Mouse (Mus musculus) gonadal fat pad, adult 2 months (tissue): ENCODE measurements around the gene Mff. TPM values are rescaled to one million over a fixed set of nuclear protein-coding genes. Genes with fewer than 3 reads are reported as not detected.

Experiments used
- DNase-seq: peaks from one replicate; pipeline ENCODE4 v3.0.0-alpha.2; 2012; ENCODE audit warnings: low read depth
- polyA plus RNA-seq: library from polyadenylated mRNA; depleted of rRNA; stranded (reverse); fragments of >200 nt; gene quantifications from 2 replicates; pipeline ENCODE4 v1.2.3, GENCODE M21; 2012; rRNA removed

Mff gene
- polyA plus RNA-seq: 58.4 and 61.4 TPM in 2 replicates

- peak; percentile 67 for DNase-seq
Observed at GRCm38 (mm10) chr1:82724339-82725025, at the start of gene Mff. TSS of gene Mff (plus strand) at chr1:82724890.

DNA sequence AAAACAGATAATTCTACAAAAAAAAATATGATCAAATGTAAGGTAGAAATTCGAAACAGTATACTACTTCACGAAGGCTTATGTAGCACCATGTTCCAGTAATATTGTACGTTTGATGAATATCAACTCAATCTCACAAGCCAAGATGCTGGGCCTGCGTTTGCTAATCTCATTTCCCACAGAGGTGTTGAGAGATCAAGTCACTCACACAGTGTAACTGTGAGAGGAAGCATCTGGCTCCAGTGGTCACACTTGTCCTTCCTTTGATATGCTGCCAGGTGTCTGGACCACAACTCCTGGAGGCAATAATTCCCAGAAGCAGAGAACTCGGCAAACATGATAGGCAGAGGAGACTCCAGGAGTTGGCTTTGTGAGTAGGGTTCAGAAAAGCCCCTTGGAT, 38.4 kb upstream of the Mff start:
- DNase-seq: no peak

GRCm38 (mm10) chr1:82686866-82687265, 37.8 kb upstream of the Mff start:
- DNase-seq: no peak

DNA sequence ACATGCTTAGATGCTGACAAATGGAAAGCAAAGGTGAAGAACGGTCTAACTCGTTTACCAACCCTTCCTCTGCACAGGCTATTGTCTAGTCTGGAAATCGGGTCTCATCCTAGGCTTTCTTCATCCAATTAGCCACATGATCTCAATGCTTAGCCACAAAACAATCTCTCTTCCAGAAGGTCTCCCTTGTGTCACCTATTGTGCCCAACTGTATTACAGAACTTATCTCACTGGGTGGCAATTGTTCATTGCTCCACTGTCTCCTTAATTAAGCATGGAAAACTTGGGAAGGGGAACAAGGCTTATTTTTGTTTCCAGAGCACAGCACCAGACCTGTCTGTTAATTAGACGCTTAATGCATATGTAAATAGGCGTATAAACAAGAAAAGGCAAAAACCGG, 36.8 kb upstream of the Mff start:
- DNase-seq: no peak

DNA sequence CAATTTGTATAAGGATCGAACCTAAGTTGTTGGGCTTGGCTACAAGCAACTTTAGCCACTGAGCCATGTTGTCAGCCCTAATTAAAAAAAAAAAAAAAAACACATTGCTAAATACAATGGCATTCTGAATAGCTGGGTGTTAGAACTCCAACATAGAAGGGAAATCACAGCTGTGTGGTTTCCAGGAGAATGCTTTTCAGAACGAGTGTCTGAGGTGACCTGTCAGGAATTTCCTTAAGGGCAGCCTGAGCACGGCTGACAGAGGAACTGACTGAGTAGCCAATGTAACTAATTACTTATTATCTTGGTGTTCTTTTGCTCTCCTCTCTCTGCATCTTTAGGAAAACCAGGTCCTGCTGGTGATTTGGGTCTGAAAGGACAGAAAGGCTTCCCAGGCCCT, 28.8 kb upstream of the Mff start:
- DNase-seq: no peak

DNA sequence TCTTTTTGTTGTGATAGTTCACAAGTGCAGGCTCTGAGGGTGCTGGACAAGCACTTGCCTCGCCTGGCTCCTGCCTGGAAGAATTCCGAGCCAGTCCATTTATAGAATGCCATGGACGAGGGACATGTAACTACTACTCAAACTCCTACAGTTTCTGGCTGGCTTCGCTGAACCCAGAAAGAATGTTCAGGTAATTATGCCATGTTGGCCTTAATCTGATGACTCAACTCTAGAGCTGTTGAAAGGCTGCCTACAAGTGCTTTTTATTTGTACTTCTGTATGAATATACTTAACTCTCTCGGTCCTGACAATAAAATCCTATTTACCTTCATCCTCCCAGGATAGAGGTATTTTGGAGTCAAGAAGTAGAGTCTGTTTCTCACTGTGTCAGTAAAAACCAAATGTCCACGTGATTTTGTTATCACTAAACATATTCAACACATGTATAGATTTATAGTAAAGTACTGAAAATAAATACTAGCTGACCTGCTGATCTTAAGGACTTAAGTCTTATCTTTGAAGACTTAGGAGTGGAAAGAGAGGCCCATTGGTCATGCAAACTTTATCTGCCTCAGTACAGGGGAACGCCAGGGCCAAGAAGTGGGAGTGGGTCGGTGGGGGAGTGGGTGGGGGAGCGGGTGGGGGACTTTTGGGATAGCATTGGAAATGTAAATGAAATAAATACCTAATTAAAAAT, 6.7 kb upstream of the Mff start:
- DNase-seq: no peak

DNA sequence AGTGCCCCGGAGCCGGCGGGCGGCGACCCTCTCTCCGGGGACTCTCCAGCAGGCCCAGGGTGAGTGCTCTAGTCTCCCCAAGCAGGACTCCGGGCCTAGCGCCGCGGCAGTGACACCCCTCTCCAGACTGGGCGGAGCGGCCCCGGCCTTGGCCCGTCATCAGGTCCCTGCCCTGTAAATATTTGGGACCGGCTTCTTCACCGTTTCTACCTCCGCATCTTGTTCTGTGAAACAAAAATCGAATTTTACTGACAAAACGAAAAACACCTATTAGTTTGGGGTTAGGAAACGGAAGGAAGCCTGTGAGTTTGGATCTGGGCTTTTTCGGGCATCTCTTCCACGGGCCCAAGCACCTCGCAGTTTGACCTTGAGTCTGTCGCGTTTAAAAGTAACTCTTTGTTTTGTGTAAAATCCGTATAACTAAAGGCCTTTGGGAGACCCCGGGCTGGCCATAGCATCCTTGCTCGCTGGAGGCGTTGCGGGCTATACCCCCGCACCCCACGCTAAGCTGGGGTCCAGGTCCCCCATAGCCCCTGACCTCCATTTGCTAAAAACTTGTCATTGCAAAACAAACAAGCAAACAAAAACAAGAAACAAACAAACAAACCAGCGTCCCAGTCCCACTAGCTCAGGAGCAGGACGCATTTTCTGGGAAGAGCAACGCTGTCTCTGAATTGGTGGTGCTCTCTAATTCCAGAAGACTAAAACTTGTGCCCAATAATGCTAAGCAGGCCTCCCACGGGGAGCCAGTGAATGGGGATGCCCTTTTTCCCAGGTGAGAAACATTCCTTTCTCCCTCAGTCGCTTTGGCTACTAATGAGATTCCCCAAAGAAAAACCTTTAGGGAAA, 560 bp downstream of the Mff start:
- DNase-seq: peak; percentile 36

DNA sequence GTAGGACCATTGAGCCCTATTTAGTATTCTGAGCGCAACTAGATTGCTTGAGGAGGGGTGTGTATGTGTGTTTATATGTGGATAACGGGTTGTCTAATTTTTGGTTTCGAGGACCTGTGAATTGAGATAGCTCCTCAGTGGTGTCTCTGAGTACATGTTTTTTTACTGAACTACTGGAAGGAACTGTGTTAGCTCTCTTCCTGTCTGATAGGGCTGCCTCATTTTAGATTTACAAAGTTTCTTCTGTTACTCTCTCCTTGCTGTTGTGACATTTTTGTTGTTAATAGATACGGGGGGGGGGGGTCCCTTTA, 1.1 kb downstream of the Mff start:
- no peak for DNase-seq

DNA sequence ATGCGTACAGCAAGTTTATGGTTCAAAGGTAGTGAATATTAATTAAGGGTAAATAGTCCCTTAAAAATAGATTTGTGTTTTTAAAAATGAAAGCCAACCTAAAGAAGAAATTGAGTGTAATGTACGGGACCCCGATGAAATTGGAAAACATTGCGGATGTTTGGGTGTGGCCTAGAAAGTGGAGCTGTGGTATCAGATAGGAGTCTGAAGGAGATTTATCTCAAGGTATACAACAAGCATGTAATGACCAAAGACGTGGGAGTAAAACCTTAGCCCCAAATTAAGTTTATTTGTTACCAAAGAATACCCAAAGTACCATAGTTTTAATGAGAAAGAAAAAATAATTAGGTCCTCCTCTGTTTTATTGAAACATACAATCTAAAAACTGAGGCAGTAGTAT, 1.8 kb downstream of the Mff start:
- DNase-seq: no peak

DNA sequence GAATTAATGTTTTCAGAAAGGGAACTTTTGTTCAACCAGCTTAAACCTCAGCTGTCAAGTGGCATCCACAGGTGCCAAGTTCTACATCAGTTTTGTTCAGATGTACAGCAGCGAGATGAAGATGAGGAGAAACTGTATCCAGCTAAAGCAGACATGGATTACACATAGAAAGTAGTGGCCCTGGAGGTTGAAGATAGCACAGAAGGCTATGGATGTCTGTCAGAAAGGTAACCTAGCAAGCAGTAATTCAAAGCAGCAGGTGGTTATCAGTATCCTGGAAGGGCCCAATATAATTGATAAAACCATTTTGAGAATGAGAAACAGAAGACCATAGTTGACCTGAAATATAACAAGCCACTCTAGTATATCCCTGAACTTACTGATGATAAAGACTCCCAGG, 8.7 kb downstream of the Mff start:
- DNase-seq: no peak

GRCm38 (mm10) chr1:82738066-82738465, 13.4 kb downstream of the Mff start:
- DNase-seq: no peak

DNA sequence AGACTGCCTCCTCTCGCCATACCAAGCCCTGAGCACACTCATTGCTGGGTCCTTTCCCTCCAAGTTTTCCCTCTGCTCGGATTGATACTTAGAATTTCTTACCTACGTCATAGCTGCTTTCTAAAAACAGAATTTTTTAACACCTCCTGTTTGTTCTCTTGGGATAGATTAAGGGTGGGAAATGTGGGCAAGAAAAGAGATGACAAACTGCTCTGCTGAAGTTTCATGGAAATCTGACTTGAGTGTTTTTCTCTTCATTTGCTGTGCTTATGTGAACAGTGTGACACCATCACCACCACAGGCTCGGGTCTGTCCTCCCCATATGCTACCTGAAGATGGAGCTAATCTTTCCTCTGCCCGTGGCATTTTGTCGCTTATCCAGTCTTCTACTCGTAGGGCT, 16.8 kb downstream of the Mff start:
- no peak for DNase-seq

GRCm38 (mm10) chr1:82743962-82744361, 19.3 kb downstream of the Mff start:
- no peak for DNase-seq

DNA sequence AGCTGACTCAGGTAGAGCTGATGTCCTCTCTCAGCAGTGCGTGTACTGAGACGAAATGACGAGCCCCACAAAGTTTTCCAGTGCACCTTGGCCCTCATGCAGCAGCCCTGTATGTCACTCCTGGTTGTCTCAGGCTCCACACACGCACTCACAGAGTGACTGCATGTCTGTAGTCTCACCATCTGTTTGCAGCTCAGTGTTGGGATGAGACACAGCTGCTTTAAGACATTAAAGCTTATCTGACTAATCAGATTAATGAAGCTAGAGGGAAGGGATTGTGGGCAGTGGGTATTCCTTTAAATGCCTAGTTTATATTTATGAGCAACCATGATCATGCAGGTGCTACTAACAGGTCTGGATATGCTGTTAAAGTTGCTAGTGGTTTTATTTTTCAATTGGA, 21.7 kb downstream of the Mff start:
- DNase-seq: no peak

DNA sequence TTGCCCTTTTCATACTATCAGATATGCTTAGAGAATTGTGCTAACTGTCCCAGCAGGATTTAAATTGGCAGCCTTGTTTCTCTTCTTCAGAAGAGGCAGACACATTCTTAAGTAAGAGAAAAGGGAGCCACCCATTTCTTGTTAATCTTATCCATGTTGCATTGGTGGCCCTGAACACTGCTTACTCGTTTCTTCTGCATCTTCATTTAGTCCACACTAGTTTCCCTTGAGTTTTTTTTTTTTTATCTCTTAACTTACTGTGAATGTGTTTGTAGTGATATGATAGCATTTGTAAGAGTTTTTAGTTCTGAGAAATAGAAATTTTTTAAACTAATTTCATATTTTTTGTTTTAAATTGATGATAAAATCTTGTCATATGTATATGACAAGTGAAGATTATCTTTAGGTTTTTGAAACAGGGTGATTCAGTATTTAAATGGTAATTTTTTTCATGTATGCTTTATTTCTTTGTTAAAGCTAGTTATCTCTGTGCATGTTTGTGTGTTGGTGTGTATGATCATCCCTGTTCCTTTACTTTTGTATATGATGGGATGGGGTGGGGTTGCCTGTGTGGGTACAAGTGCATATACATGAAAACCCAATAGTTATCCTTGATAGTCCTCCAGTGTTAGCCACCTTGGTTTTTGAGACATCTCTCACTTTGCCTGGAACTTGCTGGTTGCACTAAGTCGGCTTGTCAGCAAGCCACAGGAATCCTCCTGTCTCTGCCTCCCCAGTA, 23.2 kb downstream of the Mff start:
- DNase-seq: no peak

DNA sequence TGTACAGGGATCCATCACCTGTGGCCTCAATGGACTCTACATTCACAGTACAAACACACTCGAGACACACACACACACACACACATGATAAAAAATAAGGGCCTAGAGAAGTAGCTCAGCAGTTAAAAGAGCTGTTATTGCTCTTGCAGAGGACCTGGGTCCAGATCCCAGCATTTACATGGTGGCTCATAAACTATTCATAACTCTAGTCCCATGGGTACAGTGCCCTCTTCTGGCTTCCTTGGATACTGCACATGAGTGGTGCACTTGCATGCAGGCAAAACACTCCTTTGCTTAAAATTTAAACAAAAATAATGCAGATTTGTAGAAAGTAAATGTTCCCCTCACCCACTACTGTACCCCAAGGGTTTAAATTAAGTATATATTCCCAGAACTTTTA, 34.8 kb downstream of the Mff start:
- no peak for DNase-seq

- DNase-seq: no peak
Observed at GRCm38 (mm10) chr1:82761454-82762169, 36.9 kb downstream of the Mff start.

GRCm38 (mm10) chr1:82762274-82762673, 37.6 kb downstream of the Mff start:
- no peak for DNase-seq

DNA sequence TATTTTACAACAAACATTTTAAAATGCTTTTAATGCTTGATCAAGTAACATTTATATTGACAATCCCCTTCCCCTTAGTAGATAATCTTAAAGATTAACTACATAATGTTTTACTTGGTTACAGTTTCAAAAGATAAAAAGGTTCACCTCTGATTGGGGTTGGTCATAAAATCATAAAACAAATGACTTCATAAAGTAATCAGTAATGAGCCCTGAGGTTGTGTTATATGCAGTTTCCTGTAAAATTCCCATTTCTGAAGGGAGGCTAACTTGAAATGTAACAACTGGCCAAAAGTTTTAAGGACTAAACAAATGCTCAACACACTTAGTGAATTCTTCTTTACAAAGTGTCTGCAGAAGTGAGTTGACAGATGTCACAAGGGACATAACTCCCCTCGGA, 41.5 kb downstream of the Mff start:
- DNase-seq: no peak

- DNase-seq: no peak
Observed at GRCm38 (mm10) chr1:82766641-82767040, 42.0 kb downstream of the Mff start.

GRCm38 (mm10) chr1:82768269-82768668, 43.6 kb downstream of the Mff start, which contains the start of gene Tm4sf20:
TSS of gene Tm4sf20 (minus strand) at chr1:82768461.
- DNase-seq: no peak
